Mouse (Mus musculus) liver, embryonic 14.5 days (tissue): ENCODE data around the gene Gpd2. TPM values are rescaled to one million over a fixed set of nuclear protein-coding genes. Genes with fewer than 3 reads are reported as not detected.

Experiments used
- ATAC-seq: fragments of 200-750 bp; cut with Nextera tagmentation; 2 replicates; pipeline ENCODE4 v1.8.0; 2017; ENCODE audit warnings: moderate number of reproducible peaks, mild to moderate bottlenecking, moderate library complexity; ENCODE audit not compliant: insufficient read depth
- DNase-seq, 3 experiments: peaks; one replicate each; pipeline ENCODE4 v3.0.0-alpha.2; 2012 to 2013; ENCODE audit warnings: low read depth in 3 of 3, low spot score in 3 of 3
- H3K27ac ChIP-seq: fragments of 300-500 bp; sonication (generic); 2 replicates; pipeline ENCODE4 v1.5.1; 2014; ENCODE audit warnings: moderate library complexity, mild to moderate bottlenecking, control low read depth, inconsistent platforms
- H3K27me3 ChIP-seq: fragments of 300-500 bp; sonication (generic); 2 replicates; pipeline ENCODE4 v1.6.1; 2014; ENCODE audit warnings: mild to moderate bottlenecking, low read length, moderate library complexity; ENCODE audit not compliant: control insufficient read depth, insufficient read depth
- H3K36me3 ChIP-seq: fragments of 300-500 bp; sonication (generic); replicated peaks from 2 replicates; pipeline ENCODE4 v1.6.1; 2014; ENCODE audit warnings: low read depth; ENCODE audit not compliant: control insufficient read depth, insufficient read depth
- H3K4me1 ChIP-seq, 2 experiments: fragments of 200-500 bp in 1 of 2; fragments of 300-500 bp in 1 of 2; sonication (generic) in 1 of 2; replicated peaks; 2 replicates each; pipeline ENCODE4 v1.6.1; 2012 to 2014; ENCODE audit warnings: antibody characterized with exemption in 1 of 2, inconsistent platforms in 1 of 2, low read length in 1 of 2; ENCODE audit not compliant: control insufficient read depth in 2 of 2, insufficient read depth in 2 of 2
- H3K4me2 ChIP-seq: fragments of 300-500 bp; sonication (generic); 2 replicates; pipeline ENCODE4 v1.6.1; 2014; ENCODE audit warnings: low read depth, mild to moderate bottlenecking, control low read depth, moderate library complexity
- H3K4me3 ChIP-seq, 2 experiments: fragments of 200-500 bp in 1 of 2; fragments of 300-500 bp in 1 of 2; sonication (generic) in 1 of 2; 2 replicates each; pipeline ENCODE4 v1.5.1; 2012 to 2014; ENCODE audit warnings: low read depth in 2 of 2, low read length in 2 of 2, mild to moderate bottlenecking in 2 of 2, control low read depth in 1 of 2, inconsistent platforms in 1 of 2, moderate library complexity in 1 of 2; ENCODE audit not compliant: insufficient read depth in 1 of 2
- H3K9ac ChIP-seq: fragments of 300-500 bp; sonication (generic); replicated peaks from 2 replicates; pipeline ENCODE4 v1.6.1; 2014; ENCODE audit warnings: mild to moderate bottlenecking, control low read depth, moderate library complexity
- H3K9me3 ChIP-seq: fragments of 300-500 bp; sonication (generic); 2 replicates; pipeline ENCODE4 v1.6.1; 2016; ENCODE audit warnings: low read length, mixed read lengths; ENCODE audit not compliant: control insufficient read depth
- CTCF ChIP-seq: IDR thresholded peaks from 2 replicates; pipeline ENCODE4 v1.5.1; 2016; ENCODE audit warnings: antibody characterized with exemption, low read depth, control low read depth
- EP300 ChIP-seq: IDR thresholded peaks from 2 replicates; pipeline ENCODE4 v1.6.1; 2016; ENCODE audit warnings: antibody characterized with exemption, low read depth
- WGBS: fragments of 180-500 bp; shearing (Covaris S2); extraction: QIAGEN DNeasy Blood & Tissue Kit; methylation state at CpG from one replicate; pipeline ENCODE4 v1.1.7; 2014; ENCODE audit not compliant: insufficient replicate concordance; 5-methylcytosine and 5-hydroxymethylcytosine counted together
- polyA plus RNA-seq, 2 experiments: library from polyadenylated mRNA; depleted of rRNA in 1 of 2; stranded (reverse) in 1 of 2; unstranded in 1 of 2; fragments of >200 nt; fragmentation: Nextera tagmentation in 1 of 2; extraction: Ambion mirVana in 1 of 2; gene quantifications; 2 replicates each; pipeline versions ENCODE4 v1.2.1 to v1.2.3; 2012 to 2014

Gene Gpd2
- polyA plus RNA-seq, 2 experiments: 2.1 to 4.7 TPM

DNA sequence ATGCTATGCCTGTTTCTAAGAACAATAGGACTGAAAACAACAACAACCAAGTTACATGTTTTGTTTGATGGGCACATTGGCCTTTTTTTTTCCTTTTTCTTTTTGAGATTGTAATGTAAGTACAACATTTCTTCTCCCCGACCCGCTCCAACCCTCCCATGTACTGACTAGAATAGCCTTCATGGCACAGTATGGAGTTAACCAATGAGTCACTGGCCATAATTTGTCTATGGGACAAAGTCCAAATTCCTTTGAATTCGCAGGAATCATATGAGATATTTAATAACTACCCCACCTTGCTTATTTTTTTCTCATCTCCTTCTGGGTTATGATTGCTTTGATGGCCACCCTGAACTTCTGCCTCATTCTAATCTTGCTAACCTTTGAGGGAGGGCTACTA, 12.7 kb downstream of the Gpd2 start:
- Histone ChIP-seq H3K4me2 (no peak overlapping the region), H3K36me3 (no peaks in the 10 kb centered on the region), H3K27me3 (no peaks in the 10 kb centered on the region), H3K27ac (no peak overlapping the region), H3K4me3 (no peak overlapping the region), H3K9ac (no peak overlapping the region), H3K9me3 (no peaks in the 10 kb centered on the region), H3K4me1 (no peaks in the 10 kb centered on the region)
- 80% methylated on average over 3 of the region's 3 CpGs for WGBS
- no peak for ATAC-seq
- no peak for DNase-seq
- no peak for TF ChIP-seq EP300
- no peak for TF ChIP-seq CTCF

DNA sequence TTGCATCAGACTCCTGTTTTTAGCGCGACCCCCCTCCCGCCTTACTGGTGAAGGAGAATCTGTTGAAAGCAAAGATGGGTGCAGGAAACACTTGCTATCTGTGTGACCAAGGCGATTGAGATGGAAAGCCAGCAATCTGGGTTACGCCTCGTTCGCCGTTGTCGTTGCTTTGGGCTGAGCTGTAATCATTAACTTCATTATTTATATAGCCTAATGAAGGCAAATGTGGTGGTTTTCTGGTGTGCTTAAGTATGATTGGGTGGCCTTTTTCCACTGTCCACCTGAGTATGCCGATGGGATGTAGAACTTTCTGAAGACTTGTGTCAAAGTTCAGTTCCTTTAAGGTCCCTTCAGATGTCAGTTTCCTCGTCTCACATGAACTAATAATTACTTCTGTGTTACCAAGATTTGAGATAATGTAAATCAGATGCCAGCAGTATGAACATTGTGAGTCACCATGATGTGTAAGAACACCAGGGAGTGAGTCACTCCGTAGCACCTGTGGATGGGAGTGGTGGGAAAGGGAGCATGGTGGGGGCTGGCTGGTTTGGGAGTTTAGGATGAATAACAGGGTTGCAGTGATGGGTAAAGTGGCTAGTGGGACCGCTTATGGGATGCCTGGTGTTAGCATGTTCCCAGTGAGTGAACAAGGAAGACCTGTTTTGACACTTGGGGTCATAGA, 14.3 kb downstream of the Gpd2 start:
- Histone ChIP-seq H3K36me3 (no peaks in the 10 kb centered on the region), H3K4me2 (no peak overlapping the region), H3K9me3 (no peaks in the 10 kb centered on the region), H3K4me1 (no peaks in the 10 kb centered on the region), H3K27me3 (no peaks in the 10 kb centered on the region), H3K4me3 (no peak overlapping the region), H3K9ac (no peak overlapping the region), H3K27ac (no peak overlapping the region)
- no peak for TF ChIP-seq CTCF
- TF ChIP-seq EP300: no peak
- 73% methylated on average over 13 of the region's 13 CpGs for WGBS
- ATAC-seq (no peak), DNase-seq (no peak)

DNA sequence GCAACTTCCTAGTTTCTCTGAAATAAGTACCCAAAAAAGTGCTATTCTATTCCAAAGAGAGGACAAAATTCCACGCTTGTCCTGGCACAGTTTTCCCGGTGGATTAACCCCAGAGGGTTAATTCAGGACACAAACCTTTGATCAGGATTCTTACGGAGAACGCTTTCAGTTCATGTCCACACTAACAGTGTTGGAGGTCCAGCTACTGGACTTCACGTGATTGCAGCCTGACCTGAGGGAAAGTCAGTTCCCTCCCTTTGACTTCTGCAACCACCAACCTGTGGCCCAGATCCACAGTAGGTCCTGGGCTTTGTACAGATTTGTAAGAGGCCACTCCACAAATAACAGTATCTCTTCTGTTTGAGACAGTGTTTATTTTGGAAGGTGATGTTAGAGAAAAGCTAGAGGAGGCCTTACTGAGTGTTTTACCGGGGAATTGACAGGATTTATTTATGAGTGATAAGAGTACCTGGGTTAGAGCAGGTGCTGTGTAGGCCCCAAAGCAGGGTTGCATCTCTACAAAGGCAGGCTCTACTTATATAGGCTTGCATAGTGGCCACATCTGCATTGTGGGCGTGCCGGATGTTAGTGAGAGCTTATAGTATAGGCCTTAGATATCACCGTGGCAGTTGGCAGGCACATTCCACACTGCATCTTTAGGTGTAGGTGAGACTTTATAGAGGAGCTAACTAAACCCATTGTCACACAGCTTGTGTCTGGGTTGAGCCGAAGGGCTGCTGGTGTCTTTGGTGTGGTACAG, 15.3 kb downstream of the Gpd2 start:
- Histone ChIP-seq H3K9me3 (no peaks in the 10 kb centered on the region), H3K9ac (no peak overlapping the region), H3K4me2 (no peak overlapping the region), H3K27ac (no peak overlapping the region), H3K27me3 (no peaks in the 10 kb centered on the region), H3K4me1 (no peaks in the 10 kb centered on the region), H3K36me3 (no peaks in the 10 kb centered on the region), H3K4me3 (no peak overlapping the region)
- DNase-seq (no peak), ATAC-seq (peak; percentile 18; the same call in 1 of the 2 replicates)
- 69% methylated on average over 10 of the region's 10 CpGs for WGBS
- no peak for TF ChIP-seq CTCF
- no peak for TF ChIP-seq EP300

DNA sequence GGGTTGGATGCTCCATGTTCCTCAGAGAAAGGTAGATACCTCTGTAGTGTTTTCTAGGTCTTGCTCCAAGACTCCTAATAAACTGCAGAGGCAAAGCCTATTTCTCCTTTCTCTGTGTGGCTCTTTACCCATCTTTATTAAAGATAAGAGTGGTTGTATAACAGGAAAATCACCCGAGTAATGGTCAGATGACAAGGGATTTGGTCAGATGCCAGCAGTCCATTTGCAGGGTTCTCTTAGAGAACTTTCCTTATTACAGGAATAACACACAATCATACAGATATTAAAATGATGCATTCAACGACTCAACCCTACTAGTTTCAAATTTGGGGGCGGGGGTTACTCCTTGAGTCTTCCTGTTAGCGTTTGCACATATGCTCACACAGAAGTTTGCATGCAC, 16.8 kb downstream of the Gpd2 start:
- TF ChIP-seq EP300 (no peak), CTCF (no peak)
- ATAC-seq: no peak
- 67% methylated on average over 4 of the region's 4 CpGs for WGBS

DNA sequence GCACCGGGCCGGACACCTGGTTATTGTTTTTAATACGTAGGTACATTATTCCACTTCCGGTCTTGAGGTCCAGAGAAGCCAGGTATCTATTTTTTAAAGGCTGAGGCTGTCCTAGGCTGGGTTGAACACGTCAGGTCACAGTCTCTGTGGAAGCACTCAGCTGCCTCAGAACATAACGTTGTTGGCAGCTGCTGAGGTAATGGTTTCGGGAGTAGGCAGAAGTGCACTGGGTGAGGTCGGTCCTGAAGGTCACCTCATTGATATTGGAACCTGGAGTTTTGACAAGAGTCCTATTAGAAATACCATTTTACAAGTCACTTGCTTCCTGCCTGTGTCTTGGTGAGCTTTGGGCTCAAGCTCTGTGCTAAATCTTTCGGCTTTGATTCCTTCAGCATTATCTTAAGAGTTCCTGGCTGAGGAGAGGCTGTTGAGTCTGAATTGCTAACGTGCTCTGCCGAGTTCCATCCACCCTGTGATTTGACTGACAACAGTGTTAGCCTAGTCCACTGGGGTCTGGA, 17.8 kb downstream of the Gpd2 start:
- Histone ChIP-seq H3K9me3 (no peaks in the 10 kb centered on the region), H3K27ac (no peak overlapping the region), H3K4me3 (no peak overlapping the region), H3K4me2 (no peak overlapping the region), H3K4me1 (no peaks in the 10 kb centered on the region), H3K27me3 (no peaks in the 10 kb centered on the region), H3K9ac (no peak overlapping the region), H3K36me3 (no peaks in the 10 kb centered on the region)
- TF ChIP-seq EP300 (no peak), CTCF (no peak)
- DNase-seq: no peak
- ATAC-seq: no peak
- 68% methylated on average over 11 of the region's 11 CpGs for WGBS

More for the DNA sequence above, 16.8 kb downstream of the Gpd2 start:
- H3K27ac ChIP-seq: no peak overlapping the region
- no peaks in the 10 kb centered on the region for H3K27me3 ChIP-seq
- no peak overlapping the region for H3K4me2 ChIP-seq
- H3K4me3 ChIP-seq: no peak overlapping the region
- DNase-seq: no peak
- no peaks in the 10 kb centered on the region for H3K36me3 ChIP-seq
- no peaks in the 10 kb centered on the region for H3K9me3 ChIP-seq
- no peaks in the 10 kb centered on the region for H3K4me1 ChIP-seq
- no peak overlapping the region for H3K9ac ChIP-seq
